Mouse (Mus musculus): ENCODE results near the gene Mical2.

GRCm38 (mm10) chr7:112453805-112454214 is 228.2 kb downstream of the Mical2 start:
- TF ChIP-seq POLR2A (IDR thresholded peaks at IDR 0.05; ENCODE audit: control insufficient read depth in 1 of 2, insufficient read depth in 1 of 2, low read depth in 1 of 2, low read length in 2 of 2, poor library complexity in 1 of 2) (no peak), MAFK (IDR thresholded peaks at IDR 0.05; ENCODE audit: borderline replicate concordance, low read depth, low read length) (no peak), MAX (IDR thresholded peaks at IDR 0.05; ENCODE audit: low read length) (no peak), CTCF (IDR thresholded peaks at IDR 0.05 in 2 of 3, conservative IDR thresholded peaks at IDR 0.05 in 1 of 3; ENCODE audit: control insufficient read depth in 1 of 3, insufficient read depth in 1 of 3, low read depth in 2 of 3, low read length in 3 of 3, poor library complexity in 1 of 3, severe bottlenecking in 1 of 3) (no peak), NELFE (IDR thresholded peaks at IDR 0.05; ENCODE audit: low read depth, low read length) (no peak), POLR2AphosphoS5 (IDR thresholded peaks at IDR 0.05; ENCODE audit: borderline replicate concordance, low read depth, low read length) (no peak), TBP (IDR thresholded peaks at IDR 0.05; ENCODE audit: low read depth, low read length) (no peak), GATA1 (IDR thresholded peaks at IDR 0.05; ENCODE audit: low read depth, low read length) (no peak), SIN3A (IDR thresholded peaks at IDR 0.05; ENCODE audit: low read length) (no peak), ZC3H11A (IDR thresholded peaks at IDR 0.05; ENCODE audit: low read depth, low read length) (no peak)
